Mouse (Mus musculus): ENCODE results near the gene Olfr735.

Gene Olfr735

GRCm38 (mm10) chr14:50348796-50349195 lies at the start of gene Olfr735:
TSS of gene Olfr735 (minus strand) at chr14:50348872.
- in situ Hi-C loops (cut with MboI, MseI), result no loop called here

- in situ Hi-C loops (cut with MboI, MseI), result no loop called here
Measured at GRCm38 (mm10) chr14:50380863-50381262, 32.2 kb upstream of the Olfr735 start, which contains the start of gene Olfr736. TSS of gene Olfr736 (plus strand) at chr14:50381163.

DNA sequence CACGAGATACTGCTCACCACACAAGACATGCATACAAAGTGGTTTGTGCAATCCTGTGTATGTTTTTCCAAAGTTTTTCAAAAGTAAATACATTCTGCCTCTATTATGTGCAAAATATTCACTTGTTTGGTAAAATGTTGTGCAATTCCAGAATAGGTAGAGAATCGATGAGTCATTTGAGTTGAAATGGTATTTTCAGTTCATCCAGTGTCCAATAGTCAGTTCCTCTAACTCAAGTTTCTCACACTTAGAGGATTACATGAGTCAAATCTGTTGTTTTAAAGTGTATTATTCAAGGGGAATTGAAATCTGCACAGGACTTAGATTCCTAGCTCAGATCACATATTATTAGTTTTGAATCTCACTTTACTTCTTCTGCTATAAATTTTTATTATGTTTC lies 14.9 kb upstream of the Olfr735 start:
- in situ Hi-C loops (cut with MboI, MseI), result no loop called here

- in situ Hi-C loops (cut with MboI, MseI), result no loop called here
Measured at GRCm38 (mm10) chr14:50360480-50360879, 11.8 kb upstream of the Olfr735 start.

DNA sequence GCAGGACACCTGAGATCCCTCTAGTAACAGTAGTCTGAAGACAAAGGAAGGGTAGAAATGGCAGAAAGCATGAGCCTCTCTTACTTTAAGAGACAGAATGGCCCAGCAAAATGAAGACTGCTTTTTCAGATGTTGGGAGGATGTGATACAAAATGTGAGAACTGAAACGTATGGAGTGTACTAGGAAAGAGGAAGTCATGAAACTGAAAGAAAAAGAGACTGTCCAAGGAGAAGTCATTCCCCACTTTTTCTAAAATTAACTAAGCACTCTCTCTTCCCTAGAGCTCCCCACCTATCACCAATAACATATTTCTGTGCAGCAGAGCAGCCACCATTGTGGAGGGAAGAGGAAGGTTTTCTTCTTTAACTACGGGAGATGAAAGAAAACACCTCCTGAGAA lies 8.9 kb upstream of the Olfr735 start, which contains the start of gene Tlr11:
TSS of gene Tlr11 (plus strand) at position 322 of the 400 bp plus-strand sequence.
- in situ Hi-C loops (cut with MboI, MseI), result no loop called here

- in situ Hi-C loops (cut with MboI, MseI), result no loop called here
Measured at GRCm38 (mm10) chr14:50356725-50357124, 8.1 kb upstream of the Olfr735 start.

GRCm38 (mm10) chr14:50352438-50352837 lies 3.8 kb upstream of the Olfr735 start:
- in situ Hi-C loops (cut with MboI, MseI), result no loop called here

DNA sequence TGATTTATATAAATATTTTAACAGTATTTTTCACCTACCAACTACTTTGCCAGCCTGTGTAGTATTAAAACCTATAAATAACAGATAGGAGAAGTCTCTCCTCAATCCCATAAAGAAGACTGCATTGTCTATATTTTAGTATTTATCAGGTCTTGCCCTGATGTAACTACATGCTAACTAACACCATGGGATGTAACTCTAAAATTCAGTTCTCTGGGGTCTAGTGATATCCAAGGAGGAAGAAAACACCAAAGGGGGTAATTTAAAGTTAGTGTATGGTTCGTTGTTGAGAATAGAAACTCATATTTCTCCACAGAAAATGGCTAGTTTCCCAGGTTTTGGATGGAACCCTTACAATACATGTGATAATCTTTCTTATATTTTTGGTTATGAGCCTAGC lies 22.0 kb downstream of the Olfr735 start, which contains the start of gene Olfr734:
TSS of gene Olfr734 (minus strand) at position 101 of the 400 bp plus-strand sequence.
- in situ Hi-C loops (cut with MboI, MseI), result no loop called here

DNA sequence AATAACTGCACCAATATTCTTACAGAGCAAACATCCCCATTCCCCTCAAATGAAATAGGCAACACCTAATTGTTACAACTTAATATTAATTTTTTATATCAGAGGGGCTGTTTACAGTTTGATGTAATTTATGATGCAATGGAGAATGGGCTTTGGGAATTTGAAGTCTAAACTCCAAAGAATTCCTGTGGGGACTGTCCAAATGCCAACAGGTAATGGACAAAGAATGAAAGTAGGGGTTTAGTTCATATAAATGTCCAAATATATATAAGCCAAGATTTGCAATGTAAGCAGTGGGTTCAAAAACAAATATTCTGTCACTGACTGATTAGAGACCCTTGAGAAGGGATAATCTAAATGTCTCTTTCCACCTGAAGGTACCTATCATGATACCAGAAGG lies 47.2 kb downstream of the Olfr735 start, which contains the start of gene Olfr733:
TSS of gene Olfr733 (minus strand) at position 101 of the 400 bp plus-strand sequence.
- in situ Hi-C loops (cut with MboI, MseI), result no loop called here
